Mouse (Mus musculus): ENCODE measurements around the gene Nphp3. TPM values are rescaled to one million over a fixed set of nuclear protein-coding genes. Genes with fewer than 3 reads are reported as not detected.

Gene Nphp3
- total and polyA plus RNA-seq, 3 experiments: 2.3 to 3.7 TPM; not detected in 1

GRCm38 (mm10) chr9:104075808-104076207 is 73.5 kb downstream of the Nphp3 start (continued):
- TF ChIP-seq USF1 (IDR thresholded peaks at IDR 0.05; ENCODE audit: low read depth, low read length): no peak
- TF ChIP-seq CTCF (IDR thresholded peaks at IDR 0.05 in 2 of 3, conservative IDR thresholded peaks at IDR 0.05 in 1 of 3; ENCODE audit: control insufficient read depth in 1 of 3, insufficient read depth in 1 of 3, low read depth in 2 of 3, low read length in 3 of 3, poor library complexity in 1 of 3, severe bottlenecking in 1 of 3): peak in 2 of 3 experiments; percentile 70 to 73; a peak in 4 of 6 replicates
- no peak for TF ChIP-seq UBTF (IDR thresholded peaks at IDR 0.05; ENCODE audit: borderline replicate concordance, insufficient read depth, low read depth, low read length)
- no peak for TF ChIP-seq NRF1 (IDR thresholded peaks at IDR 0.05; ENCODE audit: insufficient read depth, low read depth, low read length, poor library complexity, severe bottlenecking)
- no peak for TF ChIP-seq JUND (IDR thresholded peaks at IDR 0.05; ENCODE audit: low read depth, low read length)
- TF ChIP-seq USF2 (IDR thresholded peaks at IDR 0.05; ENCODE audit: borderline replicate concordance in 1 of 2, insufficient read depth in 1 of 2, low read depth in 1 of 2, low read length in 2 of 2): no peak
- no peak for TF ChIP-seq ZKSCAN1 (IDR thresholded peaks at IDR 0.05; ENCODE audit: low read depth, low read length)
- no peak for TF ChIP-seq MYB (IDR thresholded peaks at IDR 0.05; ENCODE audit: low read depth, low read length)
- TF ChIP-seq RAD21 (IDR thresholded peaks at IDR 0.05; ENCODE audit: low read depth, low read length): peak; percentile 63

GRCm38 (mm10) chr9:104078780-104079179 is 76.4 kb downstream of the Nphp3 start:
- H3K79me2 ChIP-seq (ENCODE audit: control insufficient read depth, insufficient read depth, low read length, poor library complexity): no peaks in the 10 kb centered on the region
- H3K4me1 ChIP-seq (ENCODE audit: control insufficient read depth in 1 of 2, insufficient read depth in 2 of 2, low read length in 2 of 2): no peaks in the 10 kb centered on the region
- no peak overlapping the region for H3K27ac ChIP-seq (ENCODE audit: control insufficient read depth, low read depth, low read length)
- H3K9ac ChIP-seq (ENCODE audit: control insufficient read depth, low read depth, low read length, poor library complexity, severe bottlenecking): no peak overlapping the region
- TF ChIP-seq SIN3A (IDR thresholded peaks at IDR 0.05; ENCODE audit: low read length) (no peak), ETS1 (IDR thresholded peaks at IDR 0.05; ENCODE audit: low read depth, low read length) (no peak), BHLHE40 (IDR thresholded peaks at IDR 0.05; ENCODE audit: borderline replicate concordance, low read depth, low read length) (no peak), MEF2A (IDR thresholded peaks at IDR 0.05; ENCODE audit: extremely low read depth, insufficient replicate concordance, low read depth, low read length, poor library complexity, severe bottlenecking) (no peak)
- DNase-seq (ENCODE audit: low read depth, low spot score): no peak
- H3K27me3 ChIP-seq (ENCODE audit: control insufficient read depth in 1 of 2, insufficient read depth in 2 of 2, low read length in 2 of 2): no peaks in the 10 kb centered on the region
- H3K9me3 ChIP-seq (replicated peaks; ENCODE audit: insufficient read depth, low read length): no peaks in the 10 kb centered on the region
- peaks cover 0 to 2% of the 10 kb centered on the region in 2 experiments; a peak in 2 of 4 replicates for H3K36me3 ChIP-seq (ENCODE audit: control insufficient read depth in 1 of 2, insufficient read depth in 2 of 2, low read length in 2 of 2)
- no peak overlapping the region for H3K4me3 ChIP-seq (ENCODE audit: control insufficient read depth in 1 of 2, insufficient read depth in 1 of 2, low read depth in 2 of 2, low read length in 2 of 2)

GRCm38 (mm10) chr9:104079379-104079778 is 77.0 kb downstream of the Nphp3 start:
- H3K79me2 ChIP-seq (ENCODE audit: control insufficient read depth, insufficient read depth, low read length, poor library complexity): no peaks in the 10 kb centered on the region
- H3K4me3 ChIP-seq (ENCODE audit: control insufficient read depth in 1 of 2, insufficient read depth in 1 of 2, low read depth in 2 of 2, low read length in 2 of 2): no peak overlapping the region
- H3K36me3 ChIP-seq (ENCODE audit: control insufficient read depth in 1 of 2, insufficient read depth in 2 of 2, low read length in 2 of 2): peaks cover 1 to 2% of the 10 kb centered on the region in 2 experiments; a peak in 3 of 4 replicates
- TF ChIP-seq USF1 (IDR thresholded peaks at IDR 0.05; ENCODE audit: low read depth, low read length) (no peak), RAD21 (IDR thresholded peaks at IDR 0.05; ENCODE audit: low read depth, low read length) (peak; percentile 64), SMC3 (IDR thresholded peaks at IDR 0.05; ENCODE audit: low read depth, low read length) (peak; percentile 71), UBTF (IDR thresholded peaks at IDR 0.05; ENCODE audit: borderline replicate concordance, insufficient read depth, low read depth, low read length) (no peak), MAFK (IDR thresholded peaks at IDR 0.05; ENCODE audit: borderline replicate concordance, low read depth, low read length) (peak; percentile 68; the same call in 1 of the 2 replicates), ZC3H11A (IDR thresholded peaks at IDR 0.05; ENCODE audit: low read depth, low read length) (peak; percentile 20; the same call in 1 of the 2 replicates), CTCF (IDR thresholded peaks at IDR 0.05 in 2 of 3, conservative IDR thresholded peaks at IDR 0.05 in 1 of 3; ENCODE audit: control insufficient read depth in 1 of 3, insufficient read depth in 1 of 3, low read depth in 2 of 3, low read length in 3 of 3, poor library complexity in 1 of 3, severe bottlenecking in 1 of 3) (peak; percentile 73 to 82 (median 81))
- H3K9me3 ChIP-seq (replicated peaks; ENCODE audit: insufficient read depth, low read length): no peaks in the 10 kb centered on the region
- H3K4me1 ChIP-seq (ENCODE audit: control insufficient read depth in 1 of 2, insufficient read depth in 2 of 2, low read length in 2 of 2): no peaks in the 10 kb centered on the region
- H3K9ac ChIP-seq (ENCODE audit: control insufficient read depth, low read depth, low read length, poor library complexity, severe bottlenecking): no peak overlapping the region
- H3K27ac ChIP-seq (ENCODE audit: control insufficient read depth, low read depth, low read length): no peak overlapping the region
- peak; percentile 81 for DNase-seq (ENCODE audit: low read depth, low spot score)
- no peaks in the 10 kb centered on the region for H3K27me3 ChIP-seq (ENCODE audit: control insufficient read depth in 1 of 2, insufficient read depth in 2 of 2, low read length in 2 of 2)
